Mouse (Mus musculus) embryonic stem cell, embryonic (primary cell): ENCODE data around the gene Pnn.

Experiments used
- CTCF ChIA-PET, 4 experiments: fragments of 300-600 bp in 2 of 4; fragments of 350-600 bp in 2 of 4; sonication (Branson Sonifier 250); formaldehyde crosslinking; loops; one replicate each; lab custom pipeline; 2022; ENCODE audit warnings: inconsistent platforms in 2 of 4; lab: Charles Lee
- POLR2A ChIA-PET, 4 experiments: fragments of 300-600 bp in 2 of 4; fragments of 350-600 bp in 2 of 4; sonication (Branson Sonifier 250); formaldehyde crosslinking; loops; one replicate each; lab custom pipeline; 2022; ENCODE audit warnings: antibody characterized with exemption in 4 of 4, inconsistent platforms in 1 of 4; lab: Charles Lee

Gene Pnn

GRCm38 (mm10) chr12:59066448-59067077 lies at the start of gene Pnn:
Gene Pnn (plus strand): TSS chr12:59066884.
- ChIA-PET CTCF (interaction anchor here in 2 of 4 experiments (0.5 to 1.3 kb wide), 10 partner anchors 10 to 154 kb away, joined by 3 to 4 read pairs (median 3); partner anchors contain the start of genes Fbxo33 (in 1 of the 2) and Mia2 (in 1 of the 2)), POLR2A (interaction anchor here (0.5 to 20.9 kb wide), 80 partner anchors 8 to 1837 kb away, joined by 3 to 307 read pairs (median 5); partner anchors contain the start of genes Fbxo33 (in 4 of the 4), Gemin2 (in 3 of the 4), Mia2 (in 1 of the 4) and Mipol1 (in 1 of the 4))

GRCm38 (mm10) chr12:59017970-59018369 lies 48.7 kb upstream of the Pnn start:
- ChIA-PET CTCF (no interaction called here), POLR2A (interaction anchor here in 1 of 4 experiments (0.6 kb wide), 1 partner anchor 544 kb away, joined by 3 read pairs; no protein-coding TSS in a partner anchor)

GRCm38 (mm10) chr12:59019891-59020290 lies 46.8 kb upstream of the Pnn start:
- CTCF ChIA-PET, result no interaction called here

GRCm38 (mm10) chr12:59021306-59021705 lies 45.4 kb upstream of the Pnn start:
- POLR2A ChIA-PET, result interaction anchor here in 2 of 4 experiments (0.7 to 5.0 kb wide), 2 partner anchors 9 to 23 kb away, joined by 3 to 22 read pairs; partner anchors contain the start of genes Gemin2 (in 1 of the 2) and Sec23a (in 1 of the 2)

More at GRCm38 (mm10) chr12:59019891-59020290, 46.8 kb upstream of the Pnn start:
- POLR2A ChIA-PET, result interaction anchor here in 3 of 4 experiments (0.7 to 5.0 kb wide), 7 partner anchors 8 to 47 kb away, joined by 3 to 22 read pairs (median 6); partner anchors contain the start of genes Sec23a (in 2 of the 3), Gemin2 (in 1 of the 3) and Pnn (in 1 of the 3)

GRCm38 (mm10) chr12:59032101-59032500 lies 34.6 kb upstream of the Pnn start:
- POLR2A ChIA-PET, result interaction anchor here in 3 of 4 experiments (0.9 to 3.0 kb wide), 13 partner anchors 8 to 188 kb away, joined by 3 to 25 read pairs (median 6); partner anchors contain the start of genes Gemin2 (in 2 of the 3), Pnn (in 2 of the 3), Sec23a (in 2 of the 3) and Fbxo33 (in 1 of the 3)
- CTCF ChIA-PET, result interaction anchor here in 3 of 4 experiments (0.6 to 1.0 kb wide), 4 partner anchors 11 to 55 kb away, joined by 3 read pairs; partner anchors contain the start of gene Gemin2 (in 1 of the 3)

More at GRCm38 (mm10) chr12:59021306-59021705, 45.4 kb upstream of the Pnn start:
- CTCF ChIA-PET, result interaction anchor here in 2 of 4 experiments (0.6 to 0.9 kb wide), 2 partner anchors 11 to 36 kb away, joined by 3 read pairs; no protein-coding TSS in a partner anchor

GRCm38 (mm10) chr12:59039162-59039970 lies 27.3 kb upstream of the Pnn start:
- ChIA-PET CTCF (interaction anchor here in 1 of 4 experiments (0.6 kb wide), 1 partner anchor 702 kb away, joined by 3 read pairs; no protein-coding TSS in a partner anchor), POLR2A (interaction anchor here (0.6 to 7.6 kb wide), 84 partner anchors 7 to 213 kb away, joined by 3 to 307 read pairs (median 7); partner anchors contain the start of genes Gemin2 (in 4 of the 4), Pnn (in 4 of the 4), Trappc6b (in 4 of the 4) and Fbxo33 (in 3 of the 4))

- CTCF ChIA-PET, result interaction anchor here in 2 of 4 experiments (0.6 to 1.4 kb wide), 3 partner anchors 27 to 703 kb away, joined by 3 read pairs; partner anchors contain the start of genes Gemin2 (in 1 of the 2) and Pnn (in 1 of the 2)
Observed at GRCm38 (mm10) chr12:59039971-59040844, 26.5 kb upstream of the Pnn start.

GRCm38 (mm10) chr12:59040851-59041250 lies 25.8 kb upstream of the Pnn start:
- CTCF ChIA-PET, result interaction anchor here in 2 of 4 experiments (0.8 to 1.4 kb wide), 2 partner anchors 26 to 28 kb away, joined by 3 read pairs; partner anchors contain the start of genes Gemin2 (in 1 of the 2) and Pnn (in 1 of the 2)
- POLR2A ChIA-PET, result interaction anchor here (0.6 to 7.6 kb wide), 125 partner anchors 8 to 1810 kb away, joined by 3 to 307 read pairs (median 5); partner anchors contain the start of genes Fbxo33 (in 4 of the 4), Gemin2 (in 4 of the 4), Pnn (in 4 of the 4) and Trappc6b (in 4 of the 4)

More at GRCm38 (mm10) chr12:59039971-59040844, 26.5 kb upstream of the Pnn start:
- POLR2A ChIA-PET, result interaction anchor here (0.6 to 7.6 kb wide), 130 partner anchors 8 to 1810 kb away, joined by 3 to 307 read pairs (median 5); partner anchors contain the start of genes Fbxo33 (in 4 of the 4), Gemin2 (in 4 of the 4), Pnn (in 4 of the 4) and Trappc6b (in 4 of the 4)

GRCm38 (mm10) chr12:59052470-59052869 lies 14.2 kb upstream of the Pnn start:
- CTCF ChIA-PET, result no interaction called here
- POLR2A ChIA-PET, result interaction anchor here in 3 of 4 experiments (0.5 to 20.9 kb wide), 8 partner anchors 9 to 29 kb away, joined by 3 to 307 read pairs (median 4); partner anchors contain the start of genes Pnn (in 2 of the 3) and Trappc6b (in 1 of the 3)

- CTCF ChIA-PET, result interaction anchor here in 1 of 4 experiments (1.4 kb wide), 1 partner anchor 14 kb away, joined by 3 read pairs; the partner anchor contains the start of gene Pnn
- POLR2A ChIA-PET, result interaction anchor here in 3 of 4 experiments (1.0 to 20.9 kb wide), 8 partner anchors 9 to 21 kb away, joined by 3 to 307 read pairs (median 10); partner anchors contain the start of gene Pnn (in 2 of the 3)
Observed at GRCm38 (mm10) chr12:59053166-59053565, 13.5 kb upstream of the Pnn start.

GRCm38 (mm10) chr12:59053976-59054375 lies 12.7 kb upstream of the Pnn start:
- ChIA-PET POLR2A (interaction anchor here in 3 of 4 experiments (0.7 to 20.9 kb wide), 7 partner anchors 10 to 24 kb away, joined by 3 to 307 read pairs (median 13); partner anchors contain the start of gene Pnn (in 2 of the 3)), CTCF (interaction anchor here in 1 of 4 experiments (1.4 kb wide), 1 partner anchor 13 kb away, joined by 3 read pairs; the partner anchor contains the start of gene Pnn)

- ChIA-PET POLR2A (interaction anchor here (0.6 to 20.9 kb wide), 17 partner anchors 9 to 76 kb away, joined by 3 to 307 read pairs (median 5); partner anchors contain the start of genes Pnn (in 3 of the 4), Gemin2 (in 1 of the 4) and Sec23a (in 1 of the 4)), CTCF (no interaction called here)
Observed at GRCm38 (mm10) chr12:59055196-59055850, 11.4 kb upstream of the Pnn start.

- POLR2A ChIA-PET, result interaction anchor here (0.7 to 20.9 kb wide), 16 partner anchors 8 to 1637 kb away, joined by 3 to 307 read pairs (median 7); partner anchors contain the start of genes Gemin2 (in 2 of the 4), Pnn (in 2 of the 4) and Sec23a (in 1 of the 4)
- CTCF ChIA-PET, result no interaction called here
Observed at GRCm38 (mm10) chr12:59056222-59056621, 10.5 kb upstream of the Pnn start.

- ChIA-PET CTCF (interaction anchor here in 2 of 4 experiments (0.6 to 0.7 kb wide), 2 partner anchors 37 to 170 kb away, joined by 3 to 5 read pairs; no protein-coding TSS in a partner anchor), POLR2A (interaction anchor here in 2 of 4 experiments (1.2 to 20.9 kb wide), 7 partner anchors 8 to 31 kb away, joined by 4 to 307 read pairs (median 8); partner anchors contain the start of gene Pnn (in 2 of the 2))
Observed at GRCm38 (mm10) chr12:59058242-59058641, 8.4 kb upstream of the Pnn start.

- ChIA-PET POLR2A (interaction anchor here (0.8 to 20.9 kb wide), 24 partner anchors 8 to 160 kb away, joined by 3 to 307 read pairs (median 4); partner anchors contain the start of genes Fbxo33 (in 3 of the 4), Gemin2 (in 1 of the 4), Mia2 (in 1 of the 4) and Sec23a (in 1 of the 4)), CTCF (interaction anchor here in 1 of 4 experiments (1.2 kb wide), 1 partner anchor 12 kb away, joined by 4 read pairs; no protein-coding TSS in a partner anchor)
Observed at GRCm38 (mm10) chr12:59060322-59060721, 6.4 kb upstream of the Pnn start.
